Mouse (Mus musculus): ENCODE results near the gene Asgr1.

- TF ChIP-seq CEBPB (IDR thresholded peaks at IDR 0.05; ENCODE audit: low read depth) (no peak), MAX (IDR thresholded peaks at IDR 0.05) (no peak), CTCF (IDR thresholded peaks at IDR 0.05; ENCODE audit: control insufficient read depth, insufficient read depth, insufficient read length) (no peak), USF1 (IDR thresholded peaks at IDR 0.05; ENCODE audit: low read depth) (no peak), MYOG (IDR thresholded peaks at IDR 0.05; ENCODE audit: control insufficient read depth, extremely low read depth, insufficient read length) (no peak), MYOD1 (IDR thresholded peaks at IDR 0.05; ENCODE audit: control insufficient read depth, insufficient read length, low read depth) (no peak)
Observed at GRCm38 (mm10) chr11:70040184-70040583, 13.7 kb upstream of the Asgr1 start.

All from C2C12 (cell line).